Mouse (Mus musculus) cortical plate, adult 2 months (tissue): ENCODE measurements around the gene Fap. TPM values are rescaled to one million over a fixed set of nuclear protein-coding genes. Genes with fewer than 3 reads are reported as not detected.

Experiments
- H3K27ac ChIP-seq: fragments of 200-500 bp; 2 replicates; pipeline ENCODE4 v1.5.1; 2012; ENCODE audit warnings: low read length, control low read depth, inconsistent platforms; ENCODE audit not compliant: insufficient read depth
- H3K4me1 ChIP-seq: fragments of 200-500 bp; 2 replicates; pipeline ENCODE4 v1.6.1; 2011; ENCODE audit warnings: low read length; ENCODE audit not compliant: control insufficient read depth, insufficient read depth
- H3K4me3 ChIP-seq: fragments of 200-500 bp; 2 replicates; pipeline ENCODE4 v1.5.1; 2011; ENCODE audit warnings: mild to moderate bottlenecking, low read length, control low read depth; ENCODE audit not compliant: insufficient read depth
- CTCF ChIP-seq: fragments of 200-500 bp; IDR thresholded peaks from 2 replicates; pipeline ENCODE4 v1.5.1; 2011; ENCODE audit warnings: mild to moderate bottlenecking, control low read depth, low read length; ENCODE audit not compliant: insufficient read depth; ENCODE audit errors: extremely low read depth
- POLR2A ChIP-seq: fragments of 200-500 bp; IDR thresholded peaks from 2 replicates; pipeline ENCODE4 v1.6.1; 2011; ENCODE audit warnings: mild to moderate bottlenecking, low read length, control low read depth; ENCODE audit not compliant: insufficient read depth; ENCODE audit errors: extremely low read depth
- polyA plus RNA-seq: library from polyadenylated mRNA; depleted of rRNA; stranded (reverse); fragments of >200 nt; gene quantifications from 2 replicates; pipeline ENCODE4 v1.2.3, GENCODE M21; 2012

Gene Fap
- polyA plus RNA-seq, 1 experiment = 3.8 TPM

GRCm38 (mm10) chr2:62548104-62548503 is 25.8 kb downstream of the Fap start:
- Histone ChIP-seq H3K4me3 (no peak overlapping the region), H3K27ac (no peak overlapping the region), H3K4me1 (no peaks in the 10 kb centered on the region)
- TF ChIP-seq CTCF (no peak), POLR2A (no peak)

GRCm38 (mm10) chr2:62535483-62535882 is 38.4 kb downstream of the Fap start:
- Histone ChIP-seq H3K27ac (no peak overlapping the region), H3K4me3 (no peak overlapping the region), H3K4me1 (no peaks in the 10 kb centered on the region)
- TF ChIP-seq CTCF = no peak
- no peak for TF ChIP-seq POLR2A

- TF ChIP-seq POLR2A = no peak
- no peak for TF ChIP-seq CTCF
- peaks cover 2% of the 10 kb centered on the region for H3K4me1 ChIP-seq
- no peak overlapping the region for H3K27ac ChIP-seq
- H3K4me3 ChIP-seq = no peak overlapping the region
Measured at GRCm38 (mm10) chr2:62531065-62531464, 42.8 kb downstream of the Fap start.

GRCm38 (mm10) chr2:62526399-62526798 is 47.5 kb downstream of the Fap start:
- TF ChIP-seq POLR2A (no peak), CTCF (no peak)
- peak overlapping the region; percentile 93; the same call in 1 of the 2 replicates for H3K27ac ChIP-seq
- H3K4me1 ChIP-seq = peaks cover 2% of the 10 kb centered on the region
- no peak overlapping the region for H3K4me3 ChIP-seq

- H3K4me3 ChIP-seq = no peak overlapping the region
- TF ChIP-seq POLR2A (no peak), CTCF (no peak)
- H3K27ac ChIP-seq = no peak overlapping the region
- H3K4me1 ChIP-seq = peaks cover 2% of the 10 kb centered on the region; the same call in 1 of the 2 replicates
Measured at GRCm38 (mm10) chr2:62517790-62518189, 56.1 kb downstream of the Fap start.

- H3K27ac ChIP-seq = no peak overlapping the region; the same call in 1 of the 2 replicates
- TF ChIP-seq POLR2A (no peak), CTCF (no peak)
Measured at GRCm38 (mm10) chr2:62514477-62514876, 59.4 kb downstream of the Fap start.

GRCm38 (mm10) chr2:62513477-62513876 is 60.4 kb downstream of the Fap start:
- TF ChIP-seq CTCF (no peak), POLR2A (no peak)
- Histone ChIP-seq H3K27ac (peak overlapping the region; percentile 70; the same call in 1 of the 2 replicates), H3K4me3 (no peak overlapping the region), H3K4me1 (peaks cover 2% of the 10 kb centered on the region; the same call in 1 of the 2 replicates)

More at GRCm38 (mm10) chr2:62514477-62514876, 59.4 kb downstream of the Fap start:
- Histone ChIP-seq H3K4me3 (no peak overlapping the region), H3K4me1 (peaks cover 2% of the 10 kb centered on the region; the same call in 1 of the 2 replicates)

- H3K27ac ChIP-seq = no peak overlapping the region
- peaks cover 3% of the 10 kb centered on the region; the same call in 1 of the 2 replicates for H3K4me1 ChIP-seq
- no peak for TF ChIP-seq CTCF
- TF ChIP-seq POLR2A = no peak
- no peak overlapping the region for H3K4me3 ChIP-seq
Measured at GRCm38 (mm10) chr2:62507130-62507529, 66.7 kb downstream of the Fap start.

- TF ChIP-seq CTCF (no peak), POLR2A (no peak)
- Histone ChIP-seq H3K27ac (no peak overlapping the region), H3K4me1 (peaks cover 3% of the 10 kb centered on the region; the same call in 1 of the 2 replicates), H3K4me3 (no peak overlapping the region)
Measured at GRCm38 (mm10) chr2:62506441-62506840, 67.4 kb downstream of the Fap start.

GRCm38 (mm10) chr2:62504269-62504796 is 69.5 kb downstream of the Fap start:
- TF ChIP-seq CTCF (no peak), POLR2A (no peak)
- Histone ChIP-seq H3K4me3 (no peak overlapping the region), H3K4me1 (peaks cover 3% of the 10 kb centered on the region; the same call in 1 of the 2 replicates), H3K27ac (0 out of 2 replicates have a peak overlapping the region, but pooled peaks have one; percentile 8)
